Mouse (Mus musculus) frontal cortex, adult (tissue): ENCODE data around the gene Dab1.

ENCODE experiments used
- ATAC-seq: cut with Nextera tagmentation; 2 replicates; pipeline ENCODE4 v1.9.2; 2017; ENCODE audit warnings: mild to moderate bottlenecking, moderate library complexity, mixed read lengths; ENCODE audit not compliant: low TSS enrichment

The Dab1 gene

DNA sequence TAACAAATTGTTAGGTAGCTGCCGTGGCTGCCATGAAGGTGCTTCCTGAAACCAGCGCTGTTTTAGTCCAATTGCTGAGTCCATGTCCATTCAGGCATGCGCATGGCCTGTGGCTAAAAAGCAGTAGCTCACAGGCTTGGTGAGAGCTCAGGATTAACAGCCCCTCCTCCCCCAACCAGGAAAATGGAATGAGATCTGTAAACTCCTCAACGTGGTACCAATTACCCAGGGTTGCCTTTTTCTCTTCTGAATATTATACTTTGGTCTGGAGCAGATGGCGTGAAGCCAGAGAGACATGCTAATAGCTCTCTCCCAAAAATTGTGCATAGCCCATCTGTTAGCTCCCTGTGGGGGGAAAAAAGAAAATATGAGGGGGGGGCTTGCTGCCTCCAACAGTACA is 1105.1 kb downstream of the Dab1 start:
- ATAC-seq: no peak

GRCm38 (mm10) chr4:104725673-104726072 is 1106.5 kb downstream of the Dab1 start:
- ATAC-seq: no peak

DNA sequence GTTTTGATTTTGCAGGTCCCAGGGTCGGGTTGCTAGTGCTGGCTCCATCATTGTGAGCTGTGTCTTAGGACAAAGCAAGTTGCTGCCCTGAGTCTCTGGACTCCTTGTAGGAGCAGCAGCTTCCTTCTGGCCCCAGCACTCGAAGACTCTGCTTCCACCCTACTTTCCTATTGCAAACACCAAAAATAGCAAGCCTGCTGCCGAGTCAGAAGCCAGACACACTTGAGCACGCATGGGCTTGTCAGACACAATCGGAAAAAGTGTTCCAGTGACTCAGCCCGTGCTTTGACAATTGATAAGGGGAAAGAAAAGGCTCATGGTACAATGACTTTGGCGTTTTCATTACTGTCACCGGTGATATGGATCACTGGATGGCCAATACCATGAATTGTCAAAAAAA is 1110.0 kb downstream of the Dab1 start:
- ATAC-seq: peak; percentile 35; the same call in 1 of the 2 replicates

- peak; percentile 57; the same call in 1 of the 2 replicates for ATAC-seq
Measured at GRCm38 (mm10) chr4:104746500-104746899, 1127.3 kb downstream of the Dab1 start.

DNA sequence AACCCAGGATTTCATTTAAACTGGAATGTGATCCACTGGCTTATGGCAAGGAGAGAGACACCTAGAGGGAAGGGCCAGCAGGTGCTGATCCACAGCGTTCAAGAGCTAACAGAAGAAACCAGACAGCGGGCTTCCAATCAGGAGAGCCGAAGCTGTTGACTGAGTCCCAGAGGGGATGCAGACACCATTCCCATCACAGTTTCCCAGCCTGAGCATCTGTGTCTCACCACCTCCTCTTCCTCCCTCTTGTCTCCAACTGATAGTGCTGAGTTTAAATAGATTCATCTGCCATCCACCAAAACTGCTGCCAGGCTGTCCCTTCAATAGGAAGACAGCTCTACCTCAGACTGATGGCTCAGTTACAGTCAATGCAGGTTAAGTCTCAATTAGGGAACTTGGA is 1134.9 kb downstream of the Dab1 start:
- ATAC-seq: peak; percentile 76

- ATAC-seq: peak; percentile 91
Measured at GRCm38 (mm10) chr4:104760878-104761624, 1141.9 kb downstream of the Dab1 start.

- no peak for ATAC-seq
Measured at GRCm38 (mm10) chr4:104766065-104766464, 1146.9 kb downstream of the Dab1 start, which contains the start of gene C8b. TSS of gene C8b (plus strand) at chr4:104766317.

- ATAC-seq: no peak
Measured at GRCm38 (mm10) chr4:104768190-104768589, 1149.0 kb downstream of the Dab1 start.

DNA sequence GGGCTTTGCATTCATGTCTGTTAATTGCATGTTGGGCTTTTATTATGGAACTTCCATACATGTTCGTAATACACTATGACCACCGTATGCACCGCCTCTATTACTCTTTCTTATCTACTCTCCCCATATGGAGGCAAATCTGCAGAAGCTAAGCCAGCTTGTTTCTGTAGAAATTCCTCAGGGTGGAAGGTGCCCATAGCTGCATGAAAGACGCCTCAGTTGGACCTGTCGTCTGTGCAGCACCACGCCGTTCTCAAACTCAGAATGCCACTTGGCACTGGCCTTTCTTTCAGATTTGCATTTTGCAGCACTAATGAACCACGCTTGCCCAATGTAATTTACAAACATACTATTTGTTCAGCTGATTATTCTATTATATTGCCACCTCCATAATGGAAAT is 1150.4 kb downstream of the Dab1 start:
- no peak for ATAC-seq

DNA sequence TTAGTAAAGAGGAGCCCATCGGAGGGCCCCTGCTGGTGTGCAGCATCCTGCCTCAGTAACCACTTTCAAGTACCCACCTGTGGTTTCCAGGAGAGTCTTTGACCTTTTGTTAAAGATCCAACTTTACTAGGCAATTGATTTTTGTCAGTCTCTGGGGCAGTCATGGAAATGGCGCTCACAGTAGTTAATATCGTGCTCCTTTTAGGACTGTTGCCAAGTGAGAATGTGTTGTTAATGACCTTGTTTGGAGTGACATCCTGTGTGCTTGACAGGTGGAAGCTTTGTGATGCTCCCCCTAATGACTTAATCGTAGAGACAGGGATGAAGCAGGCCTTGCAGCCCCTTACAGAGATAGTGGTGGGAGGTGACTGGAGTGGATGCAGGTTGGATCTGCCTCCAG is 1151.2 kb downstream of the Dab1 start:
- ATAC-seq: no peak

DNA sequence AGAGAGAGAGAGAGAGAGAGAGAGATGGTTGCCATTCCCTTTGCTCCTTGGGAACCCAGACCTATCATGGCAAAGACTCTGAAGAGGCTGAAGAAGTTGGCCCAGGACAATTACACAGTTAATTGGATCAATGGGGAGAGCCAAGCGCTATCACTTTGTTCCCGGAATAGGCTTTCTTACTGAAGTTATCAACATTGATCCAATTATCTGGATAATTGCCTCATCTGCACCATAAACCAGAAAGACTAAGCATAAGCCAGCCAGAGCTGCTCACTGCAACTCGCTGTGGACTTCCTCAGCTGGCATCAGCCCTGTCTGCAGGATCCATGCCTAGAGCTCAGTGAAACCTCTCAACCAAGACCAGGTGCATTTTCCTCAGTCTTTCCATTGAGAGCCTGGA is 1156.4 kb downstream of the Dab1 start:
- no peak for ATAC-seq

DNA sequence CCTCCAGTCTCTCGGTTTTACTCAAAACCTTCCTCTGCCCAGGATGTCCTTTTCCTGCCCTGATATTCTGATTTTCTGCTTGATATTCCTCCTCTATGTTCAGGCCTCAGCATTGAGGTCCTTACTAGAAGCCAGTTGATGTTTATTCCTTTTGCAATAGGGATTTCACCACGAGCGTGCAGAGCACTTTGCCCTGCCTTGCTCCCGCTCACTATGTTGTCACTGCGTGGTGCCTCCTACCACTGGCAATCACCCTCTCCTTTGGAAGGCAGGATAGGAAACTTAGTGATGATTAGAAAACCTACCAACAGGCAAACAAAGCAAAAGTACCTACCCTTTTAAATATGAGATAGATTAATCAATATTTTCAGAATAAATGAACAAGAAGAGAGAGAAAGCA is 1160.3 kb downstream of the Dab1 start:
- ATAC-seq: no peak

DNA sequence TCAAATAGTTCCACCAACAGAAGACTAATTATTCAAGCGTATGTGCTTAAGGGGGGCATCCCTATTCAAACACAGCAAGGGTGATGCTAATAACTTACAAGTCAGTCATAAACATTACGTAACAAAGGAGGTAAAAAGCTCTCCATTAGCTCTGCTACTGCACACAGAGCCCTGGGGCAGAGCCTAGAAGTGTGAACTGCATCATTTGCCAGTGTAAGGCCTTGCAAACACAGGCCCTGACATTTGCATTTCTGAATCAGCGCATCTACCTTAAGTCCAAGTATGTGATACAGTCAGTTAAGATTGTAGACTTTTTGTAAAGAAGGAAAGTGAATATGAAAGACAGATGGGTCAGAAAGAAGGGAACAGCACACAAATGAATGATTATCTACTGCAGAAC is 1162.3 kb downstream of the Dab1 start:
- ATAC-seq: no peak

- ATAC-seq: no peak
Measured at GRCm38 (mm10) chr4:104782346-104782745, 1163.2 kb downstream of the Dab1 start.

GRCm38 (mm10) chr4:104792111-104792510 is 1173.0 kb downstream of the Dab1 start:
- ATAC-seq: no peak
